Mouse (Mus musculus): ENCODE measurements around the gene Ssbp2. TPM values are rescaled to one million over a fixed set of nuclear protein-coding genes. Genes with fewer than 3 reads are reported as not detected.

Gene Ssbp2
- total RNA-seq, 1 experiment from 2014 or later = 30.5 TPM

GRCm38 (mm10) chr13:91727899-91728298 lies 267.8 kb downstream of the Ssbp2 start:
- DNase-seq = no peak

- DNase-seq = no peak
These were observed 277.1 kb downstream of the Ssbp2 start for GRCm38 (mm10) chr13:91737191-91737590.

GRCm38 (mm10) chr13:91740851-91741250 lies 280.8 kb downstream of the Ssbp2 start:
- no peak for DNase-seq

GRCm38 (mm10) chr13:91741280-91742047 lies 281.4 kb downstream of the Ssbp2 start, which contains the start of gene Acot12:
TSS of gene Acot12 (plus strand) at chr13:91741512.
- peak; percentile 52 for DNase-seq

- DNase-seq = no peak
These were observed 283.1 kb downstream of the Ssbp2 start for GRCm38 (mm10) chr13:91743180-91743579.

GRCm38 (mm10) chr13:91746470-91746869 lies 286.4 kb downstream of the Ssbp2 start:
- DNase-seq = no peak

- DNase-seq = no peak
These were observed 288.3 kb downstream of the Ssbp2 start for GRCm38 (mm10) chr13:91748401-91748800.

- DNase-seq = no peak
These were observed 289.9 kb downstream of the Ssbp2 start for GRCm38 (mm10) chr13:91749981-91750380.

Small RNA genes lying within 50 kb of the gene (microRNA-seq; reads per million reads assigned to microRNA genes)
- gene Gm27656 = 0 reads per million in 2 experiments

Other genes with a start within 250 kb of the Ssbp2 start
- 15.2 and 20.6 TPM in 2 replicates for gene Atg10, start 236.3 kb upstream of the Ssbp2 start, total RNA-seq (2021)

All from adrenal gland, postnatal 25 days (tissue).